ENCODE assay signal across 11 mouse cellular contexts in genomic region chr12:45929001-45929759, GRCm38 (mm10).
A peak's percentile ranks its signal among the peaks of the same experiment; 100 is the strongest.
DNase-seq lines count a peak whose midpoint lies in the region; ATAC-seq and TF ChIP-seq lines count a peak whose summit lies in the region.
"Had no signal": no experiment of that assay in that cellular context is flagged by ENCODE, and none has a peak within 500 bp of the region (broad histone marks: within the 10 kb centered on the region; RNA-seq: fewer than 3 reads in every experiment).

No protein-coding gene starts in this region.

- no peak overlapping the region for H3K9ac ChIP-seq in forebrain, postnatal 0 days
- H3K9ac ChIP-seq in midbrain, embryonic 16.5 days (ENCODE audit: low read depth, low read length), result no peak overlapping the region
- H3K9ac ChIP-seq: embryonic facial prominence, embryonic 13.5 days; liver, embryonic 14.5 days had no signal

- no peaks in the 10 kb centered on the region for H3K9me3 ChIP-seq in forebrain, postnatal 0 days (ENCODE audit: low read length)
- H3K9me3 ChIP-seq in midbrain, embryonic 16.5 days (replicated peaks; ENCODE audit: control insufficient read depth, low read length, poor library complexity, severe bottlenecking), result no peaks in the 10 kb centered on the region
- H3K9me3 ChIP-seq: embryonic facial prominence, embryonic 13.5 days had no signal

- peak; percentile 43 for ATAC-seq in forebrain, postnatal 0 days
- ATAC-seq in midbrain, embryonic 16.5 days, result peak; percentile 91

- intact Hi-C loops in left cerebral cortex, postnatal 10 days (cut with DNase I), result loop anchor here (10.0 kb wide), 1 partner anchor 464 kb away; no protein-coding TSS in a partner anchor
- intact Hi-C loops in left cerebral cortex, postnatal 25 days (cut with DNase I), result loop anchor here (5.0 kb wide), 1 partner anchor 462 kb away; no protein-coding TSS in a partner anchor
- intact Hi-C loops in heart, postnatal 36 days (cut with DNase I), result no loop called here

- H3K4me3 ChIP-seq in forebrain, postnatal 0 days (ENCODE audit: low read depth, low read length), result no peak overlapping the region
- H3K4me3 ChIP-seq in midbrain, embryonic 16.5 days (ENCODE audit: low read depth, low read length), result no peak overlapping the region
- H3K4me3 ChIP-seq: embryonic facial prominence, embryonic 13.5 days had no signal

- H3K36me3 ChIP-seq in forebrain, postnatal 0 days (ENCODE audit: insufficient read depth), result no peaks in the 10 kb centered on the region
- no peaks in the 10 kb centered on the region for H3K36me3 ChIP-seq in midbrain, embryonic 16.5 days (ENCODE audit: control insufficient read depth, insufficient read depth, low read length)
- H3K36me3 ChIP-seq: embryonic facial prominence, embryonic 13.5 days had no signal

- 66% methylated on average over 7 of the region's 7 CpGs for WGBS in forebrain, postnatal 0 days
- WGBS in midbrain, embryonic 16.5 days, result 44% methylated on average over 7 of the region's 7 CpGs

- H3K4me1 ChIP-seq in forebrain, postnatal 0 days (ENCODE audit: insufficient read depth), result no peaks in the 10 kb centered on the region
- H3K4me1 ChIP-seq in midbrain, embryonic 16.5 days (ENCODE audit: control insufficient read depth, insufficient read depth, low read length), result peaks cover 7% of the 10 kb centered on the region; the same call in 1 of the 2 replicates
- H3K4me1 ChIP-seq: embryonic facial prominence, embryonic 13.5 days had no signal

- no peak overlapping the region for H3K27ac ChIP-seq in forebrain, postnatal 0 days (ENCODE audit: low read depth, low read length)
- H3K27ac ChIP-seq in midbrain, embryonic 16.5 days (ENCODE audit: low read length), result peak overlapping the region; percentile 79
- H3K27ac ChIP-seq: embryonic facial prominence, embryonic 13.5 days; liver, embryonic 14.5 days had no signal

- H3K27me3 ChIP-seq in forebrain, postnatal 0 days (ENCODE audit: insufficient read depth, low read length), result no peaks in the 10 kb centered on the region
- H3K27me3 ChIP-seq in midbrain, embryonic 16.5 days (ENCODE audit: control insufficient read depth, insufficient read depth, low read depth, low read length), result no peaks in the 10 kb centered on the region
- H3K27me3 ChIP-seq: embryonic facial prominence, embryonic 13.5 days had no signal

- H3K4me2 ChIP-seq in forebrain, postnatal 0 days (ENCODE audit: low read depth), result no peak overlapping the region
- no peak overlapping the region for H3K4me2 ChIP-seq in midbrain, embryonic 16.5 days (ENCODE audit: low read length)
- H3K4me2 ChIP-seq: embryonic facial prominence, embryonic 13.5 days had no signal

- TF ChIP-seq CTCF in forebrain, postnatal 0 days (IDR thresholded peaks at IDR 0.05; ENCODE audit: low read depth), result no peak

- DNase-seq in left cerebral cortex, postnatal 10 days (ENCODE audit: extremely low spot score in 1 of 2, low spot score in 2 of 2), result peak; percentile 4 to 15
- no peak for DNase-seq in left cerebral cortex, postnatal 25 days (ENCODE audit: low spot score in 2 of 2)
- DNase-seq in cerebellum, adult 8-10 months, result peak; percentile 4
- DNase-seq in forebrain, postnatal 0 days, result peak; percentile 41
- no peak for DNase-seq in thymus, postnatal 10 days (ENCODE audit: low spot score in 2 of 2)
- no peak for DNase-seq in heart, postnatal 36 days
- DNase-seq in T-cell, adult 2 months (ENCODE audit: low spot score), result no peak
- DNase-seq: thymus, postnatal 36 days had no signal

Comparison
In these comparisons a context has a peak if more than half of its experiments do, and no peak if none do; other contexts are left out.
1. DNase-seq: peak in left cerebral cortex, postnatal 10 days (2 of 2), cerebellum, adult 8-10 months (single experiment) and forebrain, postnatal 0 days (single experiment); none in left cerebral cortex, postnatal 25 days (0 of 2), thymus, postnatal 10 days (0 of 2), heart, postnatal 36 days (0 of 2) and T-cell, adult 2 months (single experiment).